Mouse (Mus musculus) embryonic facial prominence, embryonic 12.5 days (tissue): Measurements from ENCODE around the gene Kif24. TPM values are rescaled to one million over a fixed set of nuclear protein-coding genes. Genes with fewer than 3 reads are reported as not detected.
A peak's percentile ranks its signal among the peaks of the same experiment; 100 is the strongest.
"Not testable (repeated sequence)": the region's sequence is repeated elsewhere in the genome, so short reads cannot be mapped to it uniquely, and the experiment has no call there.

Experiments
- ATAC-seq: fragments of 200-750 bp; cut with Nextera tagmentation; 2 replicates; pipeline ENCODE4 v1.8.0; 2017; ENCODE audit not compliant: insufficient number of reproducible peaks, insufficient read depth, low FRiP score, low TSS enrichment
- H3K27ac ChIP-seq: fragments of 300-500 bp; sonication (generic); 2 replicates; pipeline ENCODE4 v1.5.1; 2016; ENCODE audit warnings: mild to moderate bottlenecking
- H3K27me3 ChIP-seq: fragments of 300-500 bp; sonication (generic); 2 replicates; pipeline ENCODE4 v1.6.1; 2016; ENCODE audit warnings: mild to moderate bottlenecking, moderate library complexity
- H3K36me3 ChIP-seq: fragments of 300-500 bp; sonication (generic); 2 replicates; pipeline ENCODE4 v1.6.1; 2016; ENCODE audit warnings: mild to moderate bottlenecking
- H3K4me1 ChIP-seq: fragments of 300-500 bp; sonication (generic); 2 replicates; pipeline ENCODE4 v1.6.1; 2016
- H3K4me2 ChIP-seq: fragments of 300-500 bp; sonication (generic); replicated peaks from 2 replicates; pipeline ENCODE4 v1.6.1; 2016; ENCODE audit warnings: mild to moderate bottlenecking, moderate library complexity
- H3K4me3 ChIP-seq: fragments of 300-500 bp; sonication (generic); 2 replicates; pipeline ENCODE4 v1.5.1; 2016; ENCODE audit warnings: mild to moderate bottlenecking
- H3K9ac ChIP-seq: fragments of 300-500 bp; sonication (generic); 2 replicates; pipeline ENCODE4 v1.6.1; 2016; ENCODE audit warnings: mild to moderate bottlenecking, moderate library complexity
- H3K9me3 ChIP-seq: fragments of 300-500 bp; sonication (generic); 2 replicates; pipeline ENCODE4 v1.6.1; 2016; ENCODE audit warnings: mild to moderate bottlenecking, moderate library complexity
- WGBS: fragments of 180-500 bp; shearing (Covaris S2); methylation state at CpG from one replicate; pipeline ENCODE4 v1.1.7; 2016; 5-methylcytosine and 5-hydroxymethylcytosine counted together
- polyA plus RNA-seq: library from polyadenylated mRNA; unstranded; fragments of >200 nt; fragmentation: Nextera tagmentation; extraction: Ambion mirVana; gene quantifications from 2 replicates; pipeline ENCODE4 v1.2.1, GENCODE M21; 2016

Kif24 gene
- polyA plus RNA-seq, 1 experiment from 2014 or later = 11.7 TPM

DNA sequence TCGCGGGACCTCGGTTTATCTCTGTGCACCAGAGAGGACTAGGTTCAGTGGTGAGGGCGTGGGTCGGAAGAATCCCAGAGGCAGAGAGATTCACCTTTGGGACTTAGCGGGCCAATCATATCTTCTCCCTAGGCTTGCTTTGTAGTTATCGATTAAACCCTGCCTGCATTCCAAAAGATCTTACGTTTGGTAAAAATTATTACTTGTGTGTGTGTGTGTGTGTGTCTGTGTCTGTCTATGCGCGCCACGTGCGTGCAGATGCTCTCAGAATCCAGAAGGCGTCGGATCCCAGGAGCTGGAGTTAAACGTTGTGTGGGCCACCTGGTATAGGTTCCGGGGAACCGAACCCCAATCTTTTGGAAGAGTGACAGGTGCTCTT, 589 bp upstream of the Kif24 start:
- 5% methylated on average over 17 of the region's 17 CpGs for WGBS
- ATAC-seq = no peak
- peak overlapping the region; percentile 32; the same call in 1 of the 2 replicates for H3K27ac ChIP-seq
- no peaks in the 10 kb centered on the region for H3K27me3 ChIP-seq
- peak overlapping the region; percentile 61 for H3K4me3 ChIP-seq
- peak overlapping the region; percentile 48 for H3K4me2 ChIP-seq
- peak overlapping the region; percentile 67 for H3K9ac ChIP-seq
- peaks cover 18% of the 10 kb centered on the region for H3K4me1 ChIP-seq
- H3K9me3 ChIP-seq = no peaks in the 10 kb centered on the region
- H3K36me3 ChIP-seq = 0 out of 2 replicates have a peak, but pooled peaks cover 3% of the 10 kb centered on the region

DNA sequence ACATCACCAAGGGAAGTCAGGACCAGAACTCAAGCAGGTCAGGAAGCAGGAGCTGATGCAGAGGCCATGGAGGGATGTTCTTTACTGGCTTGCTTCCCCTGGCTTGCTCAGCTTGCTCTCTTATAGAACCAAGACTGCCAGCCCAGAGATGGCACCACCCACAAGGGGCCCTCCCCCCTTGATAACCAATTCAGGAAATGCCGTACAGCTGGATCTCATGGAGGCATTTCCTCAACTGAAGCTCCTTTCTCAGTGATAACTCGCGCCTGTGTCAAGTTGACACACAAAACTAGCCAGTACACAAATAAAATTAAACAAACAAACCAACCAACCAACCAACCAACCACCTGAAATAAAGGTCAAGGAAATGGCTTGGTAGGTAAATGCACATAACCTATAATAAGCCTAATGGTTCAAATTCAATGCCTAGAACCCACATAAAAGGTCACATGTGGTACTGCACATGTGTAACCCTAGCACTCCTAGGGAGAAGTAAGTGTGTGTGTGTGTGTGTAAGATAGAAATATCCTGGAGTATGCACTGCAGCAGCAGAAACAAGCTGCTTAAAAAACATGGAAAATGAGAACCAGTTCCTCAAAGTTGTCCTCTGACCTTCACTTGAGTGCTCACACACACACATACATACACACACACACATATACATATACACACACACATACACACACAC, 1.5 kb downstream of the Kif24 start:
- H3K36me3 ChIP-seq, H3K9ac ChIP-seq, H3K9me3 ChIP-seq, H3K4me1 ChIP-seq, ATAC-seq, H3K27ac ChIP-seq, H3K27me3 ChIP-seq: not testable (repeated sequence)
- 52% methylated on average over 3 of the region's 3 CpGs for WGBS
- Histone ChIP-seq H3K4me2 (peak overlapping the region; percentile 80), H3K4me3 (peak overlapping the region; percentile 61; the same call in 1 of the 2 replicates)

DNA sequence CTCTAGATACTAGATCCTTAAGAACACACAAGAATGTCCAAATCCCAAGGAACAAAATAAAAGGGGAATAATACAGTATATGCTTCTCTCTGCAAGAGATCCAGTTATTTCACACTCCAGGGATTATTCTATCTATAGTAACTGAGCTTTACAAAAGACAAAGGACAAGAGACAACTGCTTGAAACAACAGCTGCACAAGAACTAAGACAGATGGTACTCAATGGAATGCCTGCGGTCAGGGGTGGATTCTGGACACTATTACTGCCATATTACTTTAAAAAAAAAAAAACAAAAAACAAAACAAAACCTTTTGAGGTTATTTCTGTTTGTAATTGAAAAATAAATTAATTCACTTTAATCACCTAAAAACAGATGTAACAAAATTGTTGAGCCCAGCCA, 4.0 kb downstream of the Kif24 start:
- H3K9me3 ChIP-seq = no peaks in the 10 kb centered on the region
- H3K4me1 ChIP-seq = peaks cover 10% of the 10 kb centered on the region
- 0 out of 2 replicates have a peak, but pooled peaks cover 3% of the 10 kb centered on the region for H3K36me3 ChIP-seq
- H3K9ac ChIP-seq = no peak overlapping the region
- H3K4me2 ChIP-seq = no peak overlapping the region
- H3K27me3 ChIP-seq = no peaks in the 10 kb centered on the region
- no peak overlapping the region for H3K4me3 ChIP-seq
- no peak overlapping the region for H3K27ac ChIP-seq
- ATAC-seq = no peak
- 91% methylated on average over 1 of the region's 1 CpGs for WGBS

DNA sequence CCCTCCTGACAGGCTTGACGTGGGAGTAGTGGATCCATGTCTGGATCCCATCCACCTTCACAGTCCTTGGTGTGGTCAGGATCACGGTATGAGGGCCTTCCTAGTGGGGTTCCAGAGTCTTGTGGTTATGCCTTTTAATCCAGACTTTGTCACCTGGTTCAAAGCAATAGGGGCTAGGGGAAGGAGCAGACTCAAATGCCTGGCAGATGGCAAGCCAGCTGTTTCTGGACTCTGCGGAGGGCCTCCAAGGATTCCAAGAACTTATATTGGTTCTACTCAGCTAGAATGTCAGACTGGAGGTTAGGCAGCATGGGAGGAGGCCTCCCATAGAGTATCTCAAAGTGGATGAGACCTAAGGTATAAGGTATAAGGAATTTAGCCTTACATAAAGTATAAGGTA, 17.1 kb downstream of the Kif24 start:
- Histone ChIP-seq H3K4me3 (no peak overlapping the region), H3K36me3 (peaks cover 5% of the 10 kb centered on the region; the same call in 1 of the 2 replicates), H3K9ac (no peak overlapping the region), H3K9me3 (no peaks in the 10 kb centered on the region), H3K27ac (no peak overlapping the region), H3K27me3 (no peaks in the 10 kb centered on the region), H3K4me2 (no peak overlapping the region), H3K4me1 (no peaks in the 10 kb centered on the region)
- no peak for ATAC-seq
- 96% methylated on average over 3 of the region's 3 CpGs for WGBS

DNA sequence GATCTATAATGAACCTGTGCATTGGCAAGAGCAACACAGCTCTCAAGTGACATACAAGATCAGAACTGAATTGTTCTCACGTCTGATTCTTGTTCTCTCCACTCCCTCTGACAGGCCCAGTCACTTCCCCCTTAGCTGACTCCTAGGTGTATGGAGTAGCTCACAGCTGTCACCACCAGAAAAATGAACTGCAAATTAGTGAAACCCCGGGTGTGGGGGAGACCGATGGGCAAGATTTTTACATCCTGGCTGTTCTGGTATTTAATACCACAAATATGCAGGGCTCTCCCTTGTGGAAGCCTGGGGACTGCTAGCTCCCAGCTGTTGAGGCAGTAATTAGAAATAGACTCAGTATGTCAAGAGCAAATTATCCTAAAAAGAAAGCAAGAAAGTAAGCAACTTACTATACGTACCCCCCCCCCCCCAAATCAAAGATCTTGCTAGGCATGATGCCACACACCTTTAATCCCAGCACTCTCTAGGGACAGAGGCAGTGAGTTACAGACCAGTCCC, 21.8 kb downstream of the Kif24 start:
- Histone ChIP-seq H3K4me1 (no peaks in the 10 kb centered on the region), H3K27ac (no peak overlapping the region), H3K36me3 (peaks cover 8% of the 10 kb centered on the region; the same call in 1 of the 2 replicates), H3K9me3 (no peaks in the 10 kb centered on the region), H3K4me2 (no peak overlapping the region), H3K27me3 (no peaks in the 10 kb centered on the region), H3K4me3 (no peak overlapping the region), H3K9ac (no peak overlapping the region)
- WGBS = 63% methylated on average over 4 of the region's 4 CpGs
- no peak for ATAC-seq

DNA sequence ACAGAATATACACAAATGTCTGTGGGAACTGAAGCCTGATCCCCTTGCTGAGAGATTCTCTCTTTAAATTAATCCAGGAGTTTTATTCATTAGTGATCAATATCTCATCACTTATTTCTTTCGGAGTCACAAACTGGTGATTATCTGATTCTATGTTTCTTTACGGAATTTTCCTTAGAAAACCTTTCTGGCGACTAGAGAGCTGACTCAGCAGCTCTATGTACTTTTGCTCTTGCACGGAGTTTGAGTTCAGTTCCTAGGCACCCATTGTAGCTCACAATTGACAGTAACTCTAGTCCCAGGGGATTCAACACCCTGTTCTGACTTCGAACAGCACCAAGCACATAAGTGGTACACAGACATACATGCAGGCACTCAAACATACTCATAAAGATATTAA, 25.8 kb downstream of the Kif24 start:
- 85% methylated on average over 5 of the region's 5 CpGs for WGBS
- H3K4me1 ChIP-seq = no peaks in the 10 kb centered on the region
- no peak overlapping the region for H3K4me2 ChIP-seq
- H3K4me3 ChIP-seq = no peak overlapping the region
- no peak overlapping the region for H3K9ac ChIP-seq
- no peak overlapping the region for H3K27ac ChIP-seq
- no peak for ATAC-seq
- H3K27me3 ChIP-seq = no peaks in the 10 kb centered on the region
- H3K36me3 ChIP-seq = 0 out of 2 replicates have a peak, but pooled peaks cover 3% of the 10 kb centered on the region
- no peaks in the 10 kb centered on the region for H3K9me3 ChIP-seq

DNA sequence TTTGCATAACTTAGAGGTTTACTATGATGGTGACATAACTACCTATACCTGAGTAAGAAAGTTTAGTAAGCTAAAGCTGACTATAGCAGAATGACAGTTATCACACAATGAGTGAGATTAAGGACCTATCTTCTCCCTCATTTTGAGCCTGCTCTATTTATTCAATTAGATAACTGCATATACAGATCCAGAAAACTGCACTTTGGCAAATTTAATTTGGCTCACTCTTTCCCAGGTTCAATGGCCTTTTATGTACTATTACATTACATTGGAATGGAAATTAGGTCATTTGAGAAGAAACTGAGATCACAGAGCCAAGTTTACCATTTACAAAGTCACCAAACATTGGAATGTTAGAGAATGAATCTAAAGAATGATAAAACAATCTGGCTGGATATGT, 47.7 kb downstream of the Kif24 start:
- no peak overlapping the region for H3K4me3 ChIP-seq
- ATAC-seq = no peak

DNA sequence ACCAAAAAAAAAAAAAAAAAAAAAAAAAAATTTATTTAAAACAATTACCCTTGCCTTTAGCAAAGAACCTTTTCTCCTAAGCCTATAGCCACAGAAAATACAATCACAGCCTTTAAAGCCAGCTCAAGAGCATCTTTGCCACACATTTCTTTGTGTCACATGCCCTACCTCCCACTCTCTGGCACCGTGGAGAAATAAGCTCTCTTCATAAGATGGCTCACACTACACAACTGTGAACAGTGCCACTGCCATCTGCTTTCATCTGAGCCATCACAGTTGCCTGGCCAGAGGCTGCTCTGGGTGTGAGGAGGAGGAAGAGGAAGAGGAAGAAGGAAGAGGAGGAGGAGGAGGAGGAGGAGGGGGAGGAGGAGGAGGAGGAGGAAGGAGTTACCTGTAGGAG, 55.3 kb downstream of the Kif24 start:
- H3K9ac ChIP-seq = no peak overlapping the region
- H3K4me3 ChIP-seq = no peak overlapping the region
- WGBS = 89% methylated on average over 1 of the region's 1 CpGs
- no peak for ATAC-seq
- no peak overlapping the region for H3K27ac ChIP-seq
- no peaks in the 10 kb centered on the region for H3K27me3 ChIP-seq
- no peaks in the 10 kb centered on the region for H3K9me3 ChIP-seq
- no peaks in the 10 kb centered on the region for H3K4me1 ChIP-seq
- H3K36me3 ChIP-seq = peaks cover 18% of the 10 kb centered on the region; the same call in 1 of the 2 replicates
- H3K4me2 ChIP-seq = no peak overlapping the region

More for the DNA sequence above, 47.7 kb downstream of the Kif24 start:
- no peaks in the 10 kb centered on the region for H3K36me3 ChIP-seq
- H3K4me2 ChIP-seq = no peak overlapping the region
- H3K27me3 ChIP-seq = no peaks in the 10 kb centered on the region
- H3K9me3 ChIP-seq = no peaks in the 10 kb centered on the region
- H3K27ac ChIP-seq = no peak overlapping the region
- no peaks in the 10 kb centered on the region for H3K4me1 ChIP-seq
- H3K9ac ChIP-seq = no peak overlapping the region

DNA sequence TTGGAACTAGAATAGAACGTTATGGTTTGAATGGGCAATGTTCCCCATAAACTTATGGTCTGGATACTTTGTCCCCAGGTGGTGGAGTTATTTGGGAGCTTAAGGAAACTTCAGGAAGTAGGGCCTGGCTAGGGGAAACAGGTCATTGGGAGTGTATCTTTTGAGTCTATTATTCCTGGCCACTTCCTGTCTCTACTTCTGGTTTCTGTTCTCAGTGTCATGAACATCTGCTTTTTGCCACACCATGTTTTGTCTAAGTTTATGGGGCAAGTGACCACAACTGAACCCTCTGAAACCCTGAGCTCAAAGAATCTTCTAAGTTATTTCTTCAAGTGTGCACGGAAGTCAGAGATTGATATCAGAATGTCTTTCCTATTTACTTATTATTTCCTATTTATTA, 57.3 kb downstream of the Kif24 start:
- 86% methylated on average over 2 of the region's 2 CpGs for WGBS
- no peaks in the 10 kb centered on the region for H3K4me1 ChIP-seq
- H3K4me3 ChIP-seq = no peak overlapping the region
- no peaks in the 10 kb centered on the region for H3K9me3 ChIP-seq
- no peak overlapping the region for H3K4me2 ChIP-seq
- H3K36me3 ChIP-seq = peaks cover 18% of the 10 kb centered on the region; the same call in 1 of the 2 replicates
- H3K9ac ChIP-seq = no peak overlapping the region
- no peak overlapping the region for H3K27ac ChIP-seq
- H3K27me3 ChIP-seq = no peaks in the 10 kb centered on the region
- no peak for ATAC-seq

DNA sequence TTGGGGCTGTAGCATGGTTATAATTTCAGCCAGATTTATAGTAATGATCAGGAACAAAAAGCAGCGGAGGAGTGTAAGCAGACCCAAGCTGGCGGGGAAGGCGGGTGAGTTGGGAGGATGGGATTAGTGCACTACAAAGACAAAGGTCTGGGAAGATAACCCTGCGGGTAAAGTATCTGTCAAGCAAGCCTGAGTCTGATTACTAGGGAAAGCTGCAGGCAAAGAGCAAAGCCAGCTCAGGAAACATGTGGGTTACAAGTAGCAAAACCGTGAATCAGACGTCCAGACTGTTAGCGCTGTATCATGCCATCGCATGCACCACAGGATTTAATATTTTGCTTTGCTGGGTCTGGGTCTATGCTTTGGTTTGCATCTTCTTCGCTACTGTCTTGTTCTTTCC, 58.1 kb downstream of the Kif24 start:
- no peaks in the 10 kb centered on the region for H3K4me1 ChIP-seq
- ATAC-seq = no peak
- H3K4me2 ChIP-seq = no peak overlapping the region
- H3K4me3 ChIP-seq = no peak overlapping the region
- peaks cover 18% of the 10 kb centered on the region; the same call in 1 of the 2 replicates for H3K36me3 ChIP-seq
- H3K9ac ChIP-seq = no peak overlapping the region
- no peaks in the 10 kb centered on the region for H3K27me3 ChIP-seq
- no peak overlapping the region for H3K27ac ChIP-seq
- 85% methylated on average over 9 of the region's 9 CpGs for WGBS
- no peaks in the 10 kb centered on the region for H3K9me3 ChIP-seq

DNA sequence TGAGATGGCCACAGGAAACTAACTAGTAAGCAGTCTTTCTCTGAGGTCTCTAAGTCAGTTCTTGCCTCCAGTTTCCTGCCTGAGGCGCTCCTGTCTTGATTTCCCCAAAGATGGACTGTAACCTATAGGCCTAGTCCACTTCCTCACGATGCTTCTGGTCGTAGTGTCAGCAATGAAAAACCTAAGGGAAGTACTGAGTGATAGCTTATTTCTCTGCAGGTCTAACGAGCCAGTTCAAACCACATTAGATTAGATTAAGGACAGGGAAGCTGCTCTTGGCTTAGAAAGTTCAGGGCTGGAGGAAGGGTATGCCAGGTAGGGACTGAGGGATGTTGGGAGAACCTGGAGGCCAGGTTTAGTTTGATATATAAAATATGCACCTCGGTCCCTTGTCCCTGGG, 63.1 kb downstream of the Kif24 start:
- no peaks in the 10 kb centered on the region for H3K9me3 ChIP-seq
- WGBS = 85% methylated on average over 5 of the region's 5 CpGs
- H3K9ac ChIP-seq = no peak overlapping the region
- H3K4me2 ChIP-seq = no peak overlapping the region
- no peak overlapping the region for H3K4me3 ChIP-seq
- no peak overlapping the region for H3K27ac ChIP-seq
- ATAC-seq = no peak
- no peaks in the 10 kb centered on the region for H3K4me1 ChIP-seq
- H3K36me3 ChIP-seq = peaks cover 22% of the 10 kb centered on the region
- H3K27me3 ChIP-seq = no peaks in the 10 kb centered on the region

DNA sequence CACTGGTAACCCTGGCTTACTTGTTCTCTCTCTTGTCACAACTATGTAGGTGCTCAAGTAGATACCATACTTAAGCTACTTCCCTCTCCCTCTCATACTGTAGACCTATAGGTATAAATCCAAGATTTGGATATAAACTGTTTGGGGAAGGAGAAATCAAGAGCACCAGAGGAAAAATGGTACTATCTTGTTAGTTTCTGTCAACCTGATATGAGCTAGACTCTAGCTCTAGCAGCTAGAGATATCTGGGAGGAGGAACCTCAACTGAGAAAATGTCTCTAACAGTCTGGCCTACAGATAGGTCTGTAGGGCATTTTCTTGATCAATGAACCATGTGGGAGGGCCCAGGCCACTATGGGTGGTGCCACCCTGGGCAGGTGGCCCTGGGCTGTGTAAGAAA, 63.5 kb downstream of the Kif24 start:
- Histone ChIP-seq H3K9ac (no peak overlapping the region), H3K4me2 (no peak overlapping the region), H3K27ac (no peak overlapping the region), H3K36me3 (peaks cover 18% of the 10 kb centered on the region), H3K27me3 (no peaks in the 10 kb centered on the region), H3K4me1 (no peaks in the 10 kb centered on the region), H3K9me3 (no peaks in the 10 kb centered on the region), H3K4me3 (no peak overlapping the region)
- ATAC-seq = no peak
